In the genomic region with DNA sequence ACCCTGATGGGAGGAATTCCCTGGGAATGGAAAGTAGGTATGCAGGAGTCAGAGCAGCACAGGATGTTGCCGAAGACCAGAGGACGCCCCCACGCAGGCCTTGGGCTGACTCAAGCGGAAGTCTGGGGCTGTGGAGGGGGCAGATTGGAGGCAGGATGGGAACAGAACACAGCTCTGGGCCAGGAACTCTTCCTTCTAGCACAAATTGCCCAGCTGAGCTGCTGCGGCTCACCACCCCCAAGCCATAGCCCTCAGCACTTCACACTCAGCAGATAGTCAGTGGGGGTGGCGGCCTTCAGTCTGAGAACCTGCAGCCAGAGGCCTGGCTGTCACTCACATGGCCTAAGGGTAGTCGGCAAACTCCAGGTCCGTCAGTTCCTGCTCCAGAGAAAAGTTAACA, we compare ENCODE assay signal across 8 mouse cellular contexts. TPM values are rescaled to one million over a fixed set of nuclear protein-coding genes. Genes with fewer than 3 reads are reported as not detected.
DNase-seq lines count a peak whose midpoint lies in the region; ATAC-seq and TF ChIP-seq lines count a peak whose summit lies in the region.
"Had no signal": no experiment of that assay in that cellular context is flagged by ENCODE, and none has a peak within 500 bp of the region (broad histone marks: within the 10 kb centered on the region; RNA-seq: fewer than 3 reads in every experiment).

No protein-coding gene starts in this region.

- TF ChIP-seq POLR2A in embryonic fibroblast, embryonic 13.5 days (IDR thresholded peaks at IDR 0.05; ENCODE audit: low read depth, low read length), result no peak

- no peak overlapping the region for H3K4me2 ChIP-seq in liver, embryonic 14.5 days (ENCODE audit: low read depth)
- H3K4me2 ChIP-seq in forebrain, embryonic 12.5 days, result no peak overlapping the region

- no peaks in the 10 kb centered on the region for H3K36me3 ChIP-seq in liver, embryonic 14.5 days (replicated peaks; ENCODE audit: control insufficient read depth, insufficient read depth, low read depth)
- no peaks in the 10 kb centered on the region for H3K36me3 ChIP-seq in forebrain, embryonic 12.5 days (replicated peaks)

- ATAC-seq in liver, embryonic 14.5 days (ENCODE audit: insufficient read depth), result peak; percentile 41
- ATAC-seq in cerebellum, adult (ENCODE audit: insufficient number of reproducible peaks, low FRiP score, low TSS enrichment), result no peak
- no peak for ATAC-seq in forebrain, embryonic 12.5 days (ENCODE audit: low FRiP score)

- H3K4me1 ChIP-seq in embryonic fibroblast, embryonic 13.5 days (ENCODE audit: control insufficient read depth, insufficient read depth, low read length), result peaks cover 10% of the 10 kb centered on the region; the same call in 1 of the 2 replicates
- peaks cover 0 to 7% of the 10 kb centered on the region in 2 experiments; a peak in 2 of 4 replicates for H3K4me1 ChIP-seq in liver, embryonic 14.5 days (replicated peaks; ENCODE audit: control insufficient read depth in 2 of 2, insufficient read depth in 2 of 2, low read length in 1 of 2)
- H3K4me1 ChIP-seq in forebrain, embryonic 12.5 days, result peaks cover 11% of the 10 kb centered on the region

- no peak overlapping the region for H3K9ac ChIP-seq in liver, embryonic 14.5 days (replicated peaks)
- no peak overlapping the region for H3K9ac ChIP-seq in forebrain, embryonic 12.5 days

- no peak overlapping the region for H3K4me3 ChIP-seq in embryonic fibroblast, embryonic 13.5 days (ENCODE audit: insufficient read depth, low read length)
- H3K4me3 ChIP-seq in liver, embryonic 14.5 days (ENCODE audit: insufficient read depth in 1 of 2, low read depth in 2 of 2, low read length in 2 of 2), result no peak overlapping the region
- no peak overlapping the region for H3K4me3 ChIP-seq in forebrain, embryonic 12.5 days (replicated peaks)

- no peak for TF ChIP-seq CTCF in embryonic fibroblast, embryonic 13.5 days (IDR thresholded peaks at IDR 0.05; ENCODE audit: borderline replicate concordance, insufficient read depth, low read length)
- no peak for TF ChIP-seq CTCF in liver, embryonic 14.5 days (IDR thresholded peaks at IDR 0.05; ENCODE audit: low read depth)

- H3K9me3 ChIP-seq in liver, embryonic 14.5 days (ENCODE audit: control insufficient read depth, low read length), result no peaks in the 10 kb centered on the region
- no peaks in the 10 kb centered on the region for H3K9me3 ChIP-seq in forebrain, embryonic 12.5 days

- TF ChIP-seq EP300 in liver, embryonic 14.5 days (IDR thresholded peaks at IDR 0.05; ENCODE audit: low read depth), result no peak

- H3K27ac ChIP-seq in embryonic fibroblast, embryonic 13.5 days (ENCODE audit: insufficient read depth, low read length), result peak overlapping the region; percentile 44
- H3K27ac ChIP-seq in liver, embryonic 14.5 days, result no peak overlapping the region
- no peak overlapping the region for H3K27ac ChIP-seq in forebrain, embryonic 12.5 days

- DNase-seq in layer of hippocampus, postnatal 36 days, result peak; percentile 42 to 54
- DNase-seq in layer of hippocampus, postnatal 10 days (ENCODE audit: low spot score in 2 of 2), result no peak
- DNase-seq in Muller cell, postnatal 12 days (ENCODE audit: inconsistent ontology term), result peak; percentile 49
- no peak for DNase-seq in liver, embryonic 14.5 days (ENCODE audit: low read depth in 3 of 3, low spot score in 3 of 3)
- DNase-seq: gastrocnemius, postnatal 36 days had no signal

- 26% methylated on average over 8 of the region's 8 CpGs for WGBS in liver, embryonic 14.5 days (ENCODE audit: insufficient replicate concordance)
- WGBS in forebrain, embryonic 12.5 days, result 68% methylated on average over 8 of the region's 8 CpGs

- H3K27me3 ChIP-seq in liver, embryonic 14.5 days (ENCODE audit: control insufficient read depth, insufficient read depth, low read length), result no peaks in the 10 kb centered on the region
- H3K27me3 ChIP-seq in forebrain, embryonic 12.5 days, result no peaks in the 10 kb centered on the region

RNA-seq across cellular contexts. Expression of gene Dusp5, which starts 21.4 kb away (rescaled TPM):
- total RNA-seq in layer of hippocampus, postnatal 36 days (2021), result 10 to 100 TPM; 23.6 to 27.0 TPM
- total RNA-seq in layer of hippocampus, postnatal 10 days (2021), result 10 to 100 TPM in 1 of 2 experiments, 1 to 10 TPM in 1; 9.3 to 10.1 TPM
- polyA plus RNA-seq in embryonic fibroblast, embryonic 13.5 days (2011; ENCODE audit: insufficient read length, low read depth, missing spikeins), result 19.5 and 40.5 TPM in 2 replicates
- 1.0 and 1.3 TPM in 2 replicates for polyA plus RNA-seq in liver, embryonic 14.5 days (2012; rRNA removed)
- polyA plus RNA-seq in liver, embryonic 14.5 days (2014; fragmentation: Nextera tagmentation; extraction: Ambion mirVana), result 1.8 and 1.9 TPM in 2 replicates
- 2.8 and 3.0 TPM in 2 replicates for polyA plus RNA-seq in forebrain, embryonic 12.5 days (2016; fragmentation: Nextera tagmentation; extraction: Ambion mirVana)

Comparison
In these comparisons a context has a peak if more than half of its experiments do, and no peak if none do; other contexts are left out.
1. DNase-seq: peak in layer of hippocampus, postnatal 36 days (2 of 2) and Muller cell, postnatal 12 days (single experiment); none in layer of hippocampus, postnatal 10 days (0 of 2) and liver, embryonic 14.5 days (0 of 3).